ENCODE assay signal across 25 mouse cellular contexts in the genomic region with DNA sequence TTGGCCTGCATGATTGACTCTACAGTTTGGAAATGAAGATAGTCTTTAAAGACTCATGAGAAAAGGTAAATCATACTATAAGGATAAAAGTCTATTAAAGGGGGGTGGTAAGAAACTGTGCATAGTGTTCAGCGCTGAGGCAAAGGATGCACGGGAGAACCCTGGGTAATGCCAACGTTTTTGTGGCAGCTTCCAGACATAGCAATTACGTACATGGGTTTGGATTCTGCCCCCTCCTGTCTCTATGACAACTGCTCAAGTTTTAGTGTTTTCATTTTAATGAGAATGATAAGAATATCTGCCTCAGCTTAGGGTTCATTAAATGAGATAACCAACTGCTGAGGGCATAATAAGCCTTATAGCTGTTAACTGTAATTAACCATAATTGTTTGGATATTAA. TPM values are rescaled to one million over a fixed set of nuclear protein-coding genes. Genes with fewer than 3 reads are reported as not detected.
DNase-seq lines count a peak whose midpoint lies in the region; ATAC-seq and TF ChIP-seq lines count a peak whose summit lies in the region.
"Had no signal": no experiment of that assay in that cellular context is flagged by ENCODE, and none has a peak within 500 bp of the region (broad histone marks: within the 10 kb centered on the region; RNA-seq: fewer than 3 reads in every experiment).

No protein-coding gene starts in this region.

- H3K9ac ChIP-seq in MEL (ENCODE audit: control insufficient read depth, low read depth, low read length, poor library complexity, severe bottlenecking), result no peak overlapping the region
- H3K9ac ChIP-seq: embryonic facial prominence, embryonic 13.5 days; embryonic facial prominence, embryonic 15.5 days; forebrain, embryonic 12.5 days; forebrain, embryonic 15.5 days had no signal

- DNase-seq in heart, adult 11 months, result peak; percentile 36
- DNase-seq in heart, adult 18-20 months, result no peak
- DNase-seq in MEL (ENCODE audit: low read depth, low spot score) (no peak), liver (no peak)
- peak; percentile 57 for DNase-seq in brain, adult 2 months (ENCODE audit: low read depth, low spot score)
- no peak for DNase-seq in cerebellum, adult 9-10 months
- DNase-seq in frontal cortex, postnatal 36 days (ENCODE audit: low spot score in 2 of 2), result no peak
- DNase-seq: adrenal gland, adult 8-10 months; adrenal gland, postnatal 14 days; adrenal gland, postnatal 36 days; cerebellum, adult 11-12 months; cerebellum, adult 2 months; cerebellum, adult 9-11 months; cerebellum, postnatal 14 days; cerebellum, postnatal 36 days; embryo, embryonic 11 days had no signal

- H3K36me3 ChIP-seq in MEL (ENCODE audit: control insufficient read depth in 1 of 2, insufficient read depth in 2 of 2, low read length in 2 of 2), result no peaks in the 10 kb centered on the region
- H3K36me3 ChIP-seq: embryonic facial prominence, embryonic 13.5 days; embryonic facial prominence, embryonic 15.5 days; forebrain, embryonic 10.5 days; forebrain, embryonic 12.5 days; forebrain, embryonic 15.5 days had no signal

- peak; percentile 36; the same call in 1 of the 2 replicates for ATAC-seq in megakaryocyte-erythroid progenitor cell, adult 5-6 weeks (replicated peaks; ENCODE audit: low FRiP score, low TSS enrichment, poor library complexity, severe bottlenecking)
- ATAC-seq: activated CD4-positive, CD25-positive, alpha-beta regulatory T cell, adult 4 months; forebrain, embryonic 15.5 days; Patski had no signal

- no peaks in the 10 kb centered on the region for H3K27me3 ChIP-seq in MEL (ENCODE audit: control insufficient read depth in 1 of 2, insufficient read depth in 2 of 2, low read length in 2 of 2)
- H3K27me3 ChIP-seq: embryonic facial prominence, embryonic 13.5 days; embryonic facial prominence, embryonic 15.5 days; forebrain, embryonic 12.5 days; forebrain, embryonic 15.5 days; Patski had no signal

- peaks cover 7% of the 10 kb centered on the region; the same call in 1 of the 2 replicates for H3K79me2 ChIP-seq in MEL (ENCODE audit: control insufficient read depth, insufficient read depth, low read length, poor library complexity)

- H3K4me1 ChIP-seq in MEL (ENCODE audit: control insufficient read depth in 1 of 2, insufficient read depth in 2 of 2, low read length in 2 of 2), result no peaks in the 10 kb centered on the region
- H3K4me1 ChIP-seq: embryonic facial prominence, embryonic 13.5 days had no signal

- H3K27ac ChIP-seq in MEL (ENCODE audit: control insufficient read depth, low read depth, low read length), result no peak overlapping the region
- H3K27ac ChIP-seq: embryonic facial prominence, embryonic 13.5 days; embryonic facial prominence, embryonic 15.5 days; forebrain, embryonic 10.5 days; forebrain, embryonic 12.5 days; forebrain, embryonic 15.5 days had no signal

- no peak for TF ChIP-seq RAD21 in MEL (IDR thresholded peaks at IDR 0.05; ENCODE audit: low read depth, low read length)

- peak; percentile 20 to 36; a peak in 1 of 4 replicates for TF ChIP-seq EP300 in MEL (IDR thresholded peaks at IDR 0.05; ENCODE audit: low read depth in 1 of 2, low read length in 2 of 2)

- TF ChIP-seq CTCF in MEL (IDR thresholded peaks at IDR 0.05 in 2 of 3, conservative IDR thresholded peaks at IDR 0.05 in 1 of 3; ENCODE audit: control insufficient read depth in 1 of 3, insufficient read depth in 1 of 3, low read depth in 2 of 3, low read length in 3 of 3, poor library complexity in 1 of 3, severe bottlenecking in 1 of 3), result no peak

- H3K4me3 ChIP-seq in MEL (ENCODE audit: control insufficient read depth in 1 of 2, insufficient read depth in 1 of 2, low read depth in 2 of 2, low read length in 2 of 2), result no peak overlapping the region
- H3K4me3 ChIP-seq: embryonic facial prominence, embryonic 13.5 days; embryonic facial prominence, embryonic 15.5 days; erythroblast, embryonic 14.5 days; forebrain, embryonic 10.5 days; forebrain, embryonic 12.5 days; forebrain, embryonic 15.5 days had no signal

- no peaks in the 10 kb centered on the region for H3K9me3 ChIP-seq in MEL (replicated peaks; ENCODE audit: insufficient read depth, low read length)
- H3K9me3 ChIP-seq: embryonic facial prominence, embryonic 13.5 days; embryonic facial prominence, embryonic 15.5 days; forebrain, embryonic 10.5 days; forebrain, embryonic 12.5 days; forebrain, embryonic 15.5 days had no signal

- no peak for TF ChIP-seq POLR2A in MEL (IDR thresholded peaks at IDR 0.05; ENCODE audit: control insufficient read depth in 1 of 2, insufficient read depth in 1 of 2, low read depth in 1 of 2, low read length in 2 of 2, poor library complexity in 1 of 2)

TF ChIP-seq in MEL, 35 proteins besides CTCF, POLR2A, EP300 and RAD21:
- TF ChIP-seq ZNF384 (IDR thresholded peaks at IDR 0.05; ENCODE audit: low read depth, low read length), result no peak
- peak; percentile 41; the same call in 1 of the 2 replicates for TF ChIP-seq MYB (IDR thresholded peaks at IDR 0.05; ENCODE audit: low read depth, low read length)

RNA-seq across cellular contexts. Expression of gene Kdm7a, which starts 3.1 kb away (rescaled TPM):
- total RNA-seq in heart, adult 18-20 months (2021), result 10 to 100 TPM; 18.7 to 18.8 TPM
- total RNA-seq in MEL (2012; rRNA removed), result 1.7 and 2.5 TPM in 2 replicates
- 1 to 10 TPM in 1 of 2 experiments, not detected in 1; 2.5 TPM for polyA plus RNA-seq in MEL (2012; ENCODE audit: insufficient read depth in 1 of 2, insufficient read length in 2 of 2, low read depth in 1 of 2, low replicate concordance in 2 of 2, missing spikeins in 1 of 2)
- 8.2 and 15.4 TPM in 2 replicates for total RNA-seq in megakaryocyte-erythroid progenitor cell, adult 5-6 weeks (2014; fragmentation: Nextera tagmentation)
- total RNA-seq in megakaryocyte-erythroid progenitor cell, adult 5-6 weeks (2017), result 17.8 and 18.1 TPM in 2 replicates

Comparison
In these comparisons a context has a peak if more than half of its experiments do, and no peak if none do; other contexts are left out.
1. DNase-seq: peak in heart, adult 11 months (single experiment) and brain, adult 2 months (single experiment); none in heart, adult 18-20 months (0 of 2), MEL (single experiment), liver (single experiment), cerebellum, adult 9-10 months (single experiment) and frontal cortex, postnatal 36 days (0 of 2).